Mouse (Mus musculus) spleen, postnatal 36 days (tissue): ENCODE results near the gene Rgcc.

ENCODE experiments used
- DNase-seq, 2 experiments: peaks; one replicate each; pipeline ENCODE4 v3.0.0; 2022; ENCODE audit warnings: low spot score in 2 of 2, mixed read lengths in 1 of 2

The Rgcc gene

GRCm38 (mm10) chr14:79300641-79301350 is 649 bp downstream of the Rgcc start:
- DNase-seq, result peak; percentile 15 to 34

GRCm38 (mm10) chr14:79299796-79300195 is 1.6 kb downstream of the Rgcc start:
- no peak for DNase-seq

GRCm38 (mm10) chr14:79299230-79299629 is 2.2 kb downstream of the Rgcc start:
- DNase-seq, result no peak

GRCm38 (mm10) chr14:79298314-79298992 is 3.0 kb downstream of the Rgcc start:
- DNase-seq, result no peak

- no peak for DNase-seq
These were observed 4.6 kb downstream of the Rgcc start for GRCm38 (mm10) chr14:79296836-79297235.

- no peak for DNase-seq
These were observed 5.2 kb downstream of the Rgcc start for GRCm38 (mm10) chr14:79296201-79296600.

GRCm38 (mm10) chr14:79295579-79295978 is 5.9 kb downstream of the Rgcc start:
- no peak for DNase-seq

- DNase-seq, result peak; percentile 24 to 54
These were observed 6.5 kb downstream of the Rgcc start for GRCm38 (mm10) chr14:79294950-79295349.

GRCm38 (mm10) chr14:79294051-79294814 is 7.2 kb downstream of the Rgcc start:
- no peak for DNase-seq

GRCm38 (mm10) chr14:79293119-79293780 is 8.2 kb downstream of the Rgcc start:
- DNase-seq, result peak; percentile 67 to 74

- DNase-seq, result no peak
These were observed 9.8 kb downstream of the Rgcc start for GRCm38 (mm10) chr14:79291629-79292028.

GRCm38 (mm10) chr14:79290683-79291425 is 10.6 kb downstream of the Rgcc start:
- DNase-seq, result no peak

- no peak for DNase-seq
These were observed 11.5 kb downstream of the Rgcc start for GRCm38 (mm10) chr14:79289909-79290308.

GRCm38 (mm10) chr14:79288280-79288679 is 13.2 kb downstream of the Rgcc start:
- no peak for DNase-seq

- DNase-seq, result no peak
These were observed 14.1 kb downstream of the Rgcc start for GRCm38 (mm10) chr14:79287251-79287863.

GRCm38 (mm10) chr14:79285549-79285948 is 15.9 kb downstream of the Rgcc start:
- no peak for DNase-seq

- no peak for DNase-seq
These were observed 16.8 kb downstream of the Rgcc start for GRCm38 (mm10) chr14:79284616-79285015.

- DNase-seq, result no peak
These were observed 17.5 kb downstream of the Rgcc start for GRCm38 (mm10) chr14:79283952-79284351.

- DNase-seq, result no peak
These were observed 19.4 kb downstream of the Rgcc start for GRCm38 (mm10) chr14:79281894-79282553.

GRCm38 (mm10) chr14:79280456-79280855 is 21.0 kb downstream of the Rgcc start:
- peak; percentile 20 to 43 for DNase-seq
